Mouse (Mus musculus) megakaryocyte, embryonic 14.5 days (primary cell): ENCODE results near the gene Tmem136.

ENCODE experiments used
- FLI1 ChIP-seq: IDR thresholded peaks from 2 replicates; pipeline ENCODE4 v1.6.1; 2012; ENCODE audit warnings: low read length, inconsistent platforms, mixed read lengths
- GATA1 ChIP-seq: IDR thresholded peaks from 3 replicates; pipeline ENCODE4 v1.6.1; 2012; ENCODE audit warnings: mixed read lengths, low read length, inconsistent platforms, borderline replicate concordance

DNA sequence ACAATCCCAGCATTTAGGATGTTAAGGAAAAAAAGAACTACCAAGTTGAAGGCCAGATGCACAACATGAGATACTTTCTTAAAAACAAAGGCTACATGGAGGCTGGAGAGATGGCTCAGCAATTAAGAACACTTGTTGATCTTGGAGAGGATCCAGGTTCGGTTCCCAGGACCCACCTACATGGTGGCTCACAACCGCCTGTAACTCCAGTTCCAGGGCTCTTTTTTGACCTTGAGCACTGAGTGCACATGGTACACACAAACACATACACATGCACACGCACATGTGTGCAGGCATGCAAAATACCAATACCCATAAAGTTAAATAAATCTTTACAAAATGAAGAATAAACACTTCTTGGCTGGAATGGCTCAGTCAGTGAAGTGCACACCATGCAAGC is 48.5 kb downstream of the Tmem136 start:
- TF ChIP-seq GATA1 (no peak), FLI1 (no peak)
